Mouse (Mus musculus): Measurements from ENCODE around the gene Hoxc8. TPM values are rescaled to one million over a fixed set of nuclear protein-coding genes. Genes with fewer than 3 reads are reported as not detected.

Hoxc8 gene
- polyA plus RNA-seq, 1 experiment from 2014 or later = 0.20 TPM

DNA sequence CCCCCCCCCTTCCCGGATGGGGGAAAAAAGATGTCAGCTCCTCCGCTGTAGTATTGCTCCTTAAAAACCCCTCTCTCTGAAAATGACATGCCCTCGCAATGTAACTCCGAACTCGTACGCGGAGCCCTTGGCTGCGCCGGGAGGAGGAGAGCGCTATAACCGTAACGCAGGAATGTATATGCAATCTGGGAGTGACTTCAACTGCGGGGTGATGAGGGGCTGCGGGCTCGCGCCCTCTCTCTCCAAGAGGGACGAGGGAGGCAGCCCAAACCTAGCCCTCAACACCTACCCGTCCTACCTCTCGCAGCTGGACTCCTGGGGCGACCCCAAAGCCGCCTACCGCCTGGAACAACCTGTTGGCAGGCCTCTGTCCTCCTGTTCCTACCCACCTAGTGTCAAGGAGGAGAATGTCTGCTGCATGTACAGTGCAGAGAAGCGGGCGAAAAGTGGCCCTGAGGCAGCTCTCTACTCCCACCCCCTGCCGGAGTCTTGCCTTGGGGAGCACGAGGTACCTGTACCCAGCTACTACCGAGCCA is 23.6 kb upstream of the Hoxc8 start, which contains the start of gene Hoxc10:
Gene Hoxc10 (plus strand): TSS at position 21 of the 536 bp plus-strand sequence.
- no peak within 1 kb of the TSS for H3K4me3 ChIP-seq (replicated peaks)
- DNase-seq = no peak

DNA sequence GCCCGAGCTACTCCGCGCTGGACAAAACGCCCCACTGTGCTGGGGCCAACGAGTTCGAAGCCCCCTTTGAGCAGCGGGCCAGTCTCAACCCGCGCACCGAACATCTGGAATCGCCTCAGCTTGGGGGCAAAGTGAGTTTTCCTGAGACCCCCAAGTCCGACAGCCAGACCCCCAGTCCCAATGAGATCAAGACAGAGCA is 23.2 kb upstream of the Hoxc8 start, which contains the start of gene Hoxc5:
Gene Hoxc5 (plus strand): TSS at position 132 of the 199 bp plus-strand sequence.
- Histone ChIP-seq H3K9me3 (replicated peaks) (no peaks in the 10 kb centered on the region), H3K36me3 (no peaks in the 10 kb centered on the region), H3K4me1 (replicated peaks) (0 out of 2 replicates have a peak, but pooled peaks cover 2% of the 10 kb centered on the region), H3K27me3 (peaks cover 99% of the 10 kb centered on the region), H3K4me2 (no peak within 1 kb of the TSS), H3K4me3 (replicated peaks) (no peak within 1 kb of the TSS), H3K27ac (no peak within 1 kb of the TSS), H3K9ac (no peak within 1 kb of the TSS)
- no peak for ATAC-seq (ENCODE audit: low read depth)
- DNase-seq = no peak
- WGBS (ENCODE audit: insufficient replicate concordance) = 4% methylated on average over 12 of the region's 12 CpGs

More for the DNA sequence above, 23.6 kb upstream of the Hoxc8 start, which contains the start of gene Hoxc10:
- WGBS (ENCODE audit: insufficient replicate concordance) = 4% methylated on average over 27 of the region's 27 CpGs
- Histone ChIP-seq H3K36me3 (no peaks in the 10 kb centered on the region), H3K27ac (no peak within 1 kb of the TSS), H3K27me3 (peaks cover 98% of the 10 kb centered on the region), H3K9me3 (replicated peaks) (no peaks in the 10 kb centered on the region), H3K9ac (no peak within 1 kb of the TSS), H3K4me1 (replicated peaks) (0 out of 2 replicates have a peak, but pooled peaks cover 2% of the 10 kb centered on the region), H3K4me2 (no peak within 1 kb of the TSS)
- no peak for ATAC-seq (ENCODE audit: low read depth)

- Histone ChIP-seq H3K9me3 (replicated peaks) (no peaks in the 10 kb centered on the region), H3K27ac (no peak overlapping the region), H3K4me2 (no peak overlapping the region), H3K36me3 (no peaks in the 10 kb centered on the region), H3K4me1 (replicated peaks) (0 out of 2 replicates have a peak, but pooled peaks cover 2% of the 10 kb centered on the region), H3K27me3 (peaks cover 99% of the 10 kb centered on the region), H3K9ac (no peak overlapping the region), H3K4me3 (replicated peaks) (no peak overlapping the region)
- no peak for DNase-seq
- ATAC-seq (ENCODE audit: low read depth) = no peak
- WGBS (ENCODE audit: insufficient replicate concordance) = 3% methylated on average over 34 of the region's 34 CpGs
Measured at GRCm38 (mm10) chr15:102967511-102968397, 22.7 kb upstream of the Hoxc8 start.

- WGBS (ENCODE audit: insufficient replicate concordance) = 18% methylated on average over 1 of the region's 1 CpGs
- H3K4me1 ChIP-seq (replicated peaks) = 0 out of 2 replicates have a peak, but pooled peaks cover 2% of the 10 kb centered on the region
- no peak overlapping the region for H3K4me3 ChIP-seq (replicated peaks)
- H3K27me3 ChIP-seq = peaks cover 99% of the 10 kb centered on the region
- no peak overlapping the region for H3K4me2 ChIP-seq
- no peaks in the 10 kb centered on the region for H3K9me3 ChIP-seq (replicated peaks)
- no peak for DNase-seq
- no peak for ATAC-seq (ENCODE audit: low read depth)
- H3K36me3 ChIP-seq = no peaks in the 10 kb centered on the region
- H3K9ac ChIP-seq = no peak overlapping the region
- H3K27ac ChIP-seq = no peak overlapping the region
Measured at GRCm38 (mm10) chr15:102969296-102969695, 21.1 kb upstream of the Hoxc8 start.

GRCm38 (mm10) chr15:102970740-102971139 is 19.7 kb upstream of the Hoxc8 start:
- Histone ChIP-seq H3K9ac (no peak overlapping the region), H3K4me2 (no peak overlapping the region), H3K27me3 (peaks cover 99% of the 10 kb centered on the region), H3K4me1 (replicated peaks) (0 out of 2 replicates have a peak, but pooled peaks cover 2% of the 10 kb centered on the region), H3K9me3 (replicated peaks) (no peaks in the 10 kb centered on the region), H3K36me3 (no peaks in the 10 kb centered on the region), H3K27ac (no peak overlapping the region), H3K4me3 (replicated peaks) (no peak overlapping the region)
- DNase-seq (no peak), ATAC-seq (ENCODE audit: low read depth) (no peak)
- 2% methylated on average over 12 of the region's 12 CpGs for WGBS (ENCODE audit: insufficient replicate concordance)

DNA sequence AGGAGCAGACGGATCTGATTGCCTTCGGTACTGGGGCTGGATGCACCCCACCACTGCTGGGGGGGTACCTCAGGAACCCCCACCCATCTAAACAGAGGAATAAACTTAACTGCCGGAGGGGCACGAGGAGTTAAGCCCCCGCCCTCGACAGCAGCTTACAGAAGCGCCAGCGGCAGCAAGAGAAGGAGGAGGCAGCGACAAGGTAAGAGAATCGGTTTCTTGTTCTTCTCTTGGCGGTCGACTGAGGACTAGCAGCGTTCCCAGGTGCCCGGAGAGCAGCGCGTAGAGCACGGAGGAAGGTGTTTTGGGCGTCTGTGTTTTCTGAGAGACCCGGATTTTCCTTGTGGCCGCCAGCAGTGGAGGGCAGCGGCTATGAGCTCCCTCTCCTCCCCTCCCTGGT is 18.2 kb upstream of the Hoxc8 start:
- H3K9ac ChIP-seq = no peak overlapping the region
- H3K4me1 ChIP-seq (replicated peaks) = no peaks in the 10 kb centered on the region
- DNase-seq = no peak

GRCm38 (mm10) chr15:102972753-102973152 is 17.7 kb upstream of the Hoxc8 start:
- WGBS (ENCODE audit: insufficient replicate concordance) = 1% methylated on average over 6 of the region's 6 CpGs
- Histone ChIP-seq H3K4me3 (replicated peaks) (no peak overlapping the region), H3K27ac (no peak overlapping the region), H3K4me1 (replicated peaks) (no peaks in the 10 kb centered on the region), H3K36me3 (no peaks in the 10 kb centered on the region), H3K4me2 (no peak overlapping the region), H3K9ac (no peak overlapping the region), H3K9me3 (replicated peaks) (no peaks in the 10 kb centered on the region), H3K27me3 (peaks cover 99% of the 10 kb centered on the region)
- ATAC-seq (ENCODE audit: low read depth) (no peak), DNase-seq (no peak)

More for the DNA sequence above, 18.2 kb upstream of the Hoxc8 start:
- Histone ChIP-seq H3K27ac (no peak overlapping the region), H3K36me3 (no peaks in the 10 kb centered on the region), H3K4me2 (no peak overlapping the region), H3K4me3 (replicated peaks) (no peak overlapping the region), H3K9me3 (replicated peaks) (no peaks in the 10 kb centered on the region), H3K27me3 (peaks cover 99% of the 10 kb centered on the region)
- 3% methylated on average over 21 of the region's 21 CpGs for WGBS (ENCODE audit: insufficient replicate concordance)
- ATAC-seq (ENCODE audit: low read depth) = no peak

GRCm38 (mm10) chr15:102975034-102975433 is 15.4 kb upstream of the Hoxc8 start:
- H3K4me2 ChIP-seq = no peak overlapping the region
- ATAC-seq (ENCODE audit: low read depth) = no peak
- H3K36me3 ChIP-seq = no peaks in the 10 kb centered on the region

GRCm38 (mm10) chr15:102975688-102976111 is 14.7 kb upstream of the Hoxc8 start:
- Histone ChIP-seq H3K4me2 (no peak overlapping the region), H3K36me3 (no peaks in the 10 kb centered on the region), H3K4me1 (replicated peaks) (no peaks in the 10 kb centered on the region), H3K27ac (no peak overlapping the region), H3K9me3 (replicated peaks) (no peaks in the 10 kb centered on the region), H3K4me3 (replicated peaks) (no peak overlapping the region), H3K9ac (no peak overlapping the region), H3K27me3 (peaks cover 100% of the 10 kb centered on the region)
- WGBS (ENCODE audit: insufficient replicate concordance) = 2% methylated on average over 21 of the region's 21 CpGs
- DNase-seq = no peak
- ATAC-seq (ENCODE audit: low read depth) = no peak

More at GRCm38 (mm10) chr15:102975034-102975433, 15.4 kb upstream of the Hoxc8 start:
- Histone ChIP-seq H3K27me3 (peaks cover 100% of the 10 kb centered on the region), H3K9ac (no peak overlapping the region), H3K4me1 (replicated peaks) (no peaks in the 10 kb centered on the region), H3K27ac (no peak overlapping the region), H3K4me3 (replicated peaks) (no peak overlapping the region), H3K9me3 (replicated peaks) (no peaks in the 10 kb centered on the region)
- WGBS (ENCODE audit: insufficient replicate concordance) = 7% methylated on average over 7 of the region's 7 CpGs
- no peak for DNase-seq

GRCm38 (mm10) chr15:102976171-102976570 is 14.2 kb upstream of the Hoxc8 start, which contains the start of gene Hoxc9:
Hoxc9 (plus strand) TSS chr15:102976439.
- WGBS (ENCODE audit: insufficient replicate concordance) = 0% methylated on average over 11 of the region's 20 CpGs
- no peak within 1 kb of the TSS for H3K9ac ChIP-seq
- ATAC-seq (ENCODE audit: low read depth) (no peak), DNase-seq (no peak)
- H3K4me3 ChIP-seq (replicated peaks) = peak within 1 kb of the TSS; percentile 23
- H3K27ac ChIP-seq = no peak within 1 kb of the TSS
- H3K4me1 ChIP-seq (replicated peaks) = no peaks in the 10 kb centered on the region
- peak within 1 kb of the TSS; percentile 32; the same call in 1 of the 2 replicates for H3K4me2 ChIP-seq
- no peaks in the 10 kb centered on the region for H3K9me3 ChIP-seq (replicated peaks)
- no peaks in the 10 kb centered on the region for H3K36me3 ChIP-seq
- peaks cover 100% of the 10 kb centered on the region for H3K27me3 ChIP-seq

GRCm38 (mm10) chr15:102976631-102977422 is 13.6 kb upstream of the Hoxc8 start:
- Histone ChIP-seq H3K27ac (no peak overlapping the region), H3K9me3 (replicated peaks) (no peaks in the 10 kb centered on the region), H3K36me3 (no peaks in the 10 kb centered on the region), H3K9ac (no peak overlapping the region), H3K4me1 (replicated peaks) (0 out of 2 replicates have a peak, but pooled peaks cover 4% of the 10 kb centered on the region), H3K4me2 (peak overlapping the region; percentile 32; the same call in 1 of the 2 replicates), H3K4me3 (replicated peaks) (peak overlapping the region; percentile 23), H3K27me3 (peaks cover 100% of the 10 kb centered on the region)
- WGBS (ENCODE audit: insufficient replicate concordance) = 1% methylated on average over 37 of the region's 37 CpGs
- ATAC-seq (ENCODE audit: low read depth) (no peak), DNase-seq (no peak)
